Comparison of ENCODE assay signal across 19 mouse cellular contexts in genomic region chr2:117570987-117571386, GRCm38 (mm10).
A peak's percentile ranks its signal among the peaks of the same experiment; 100 is the strongest.
DNase-seq lines count a peak whose midpoint lies in the region; ATAC-seq and TF ChIP-seq lines count a peak whose summit lies in the region.
"Had no signal": no experiment of that assay in that cellular context is flagged by ENCODE, and none has a peak within 500 bp of the region (broad histone marks: within the 10 kb centered on the region; RNA-seq: fewer than 3 reads in every experiment).

No protein-coding gene starts in this region.

- H3ac ChIP-seq in myocyte (ENCODE audit: control insufficient read depth, insufficient read length), result no peak overlapping the region

- H3K4me3 ChIP-seq in heart, embryonic 13.5 days, result no peak overlapping the region
- no peak overlapping the region for H3K4me3 ChIP-seq in heart, adult 2 months
- H3K4me3 ChIP-seq in midbrain, embryonic 10.5 days, result no peak overlapping the region
- H3K4me3 ChIP-seq in midbrain, embryonic 16.5 days (ENCODE audit: low read depth, low read length), result no peak overlapping the region
- no peak overlapping the region for H3K4me3 ChIP-seq in embryonic facial prominence, embryonic 12.5 days
- H3K4me3 ChIP-seq in myocyte, result no peak overlapping the region
- H3K4me3 ChIP-seq: erythroblast, embryonic 14.5 days; liver, embryonic 15.5 days had no signal

- TF ChIP-seq CTCF in heart, adult 2 months (IDR thresholded peaks at IDR 0.05), result no peak

- no peak for DNase-seq in heart, adult 2 months
- DNase-seq in midbrain, embryonic 10.5 days (ENCODE audit: low spot score), result peak; percentile 15
- no peak for DNase-seq in thymus, postnatal 25 days
- no peak for DNase-seq in right cerebral cortex, adult 2 months (ENCODE audit: low spot score in 2 of 2)
- DNase-seq: adrenal gland, postnatal 36 days; cerebellum, postnatal 25 days; gastrocnemius, postnatal 36 days; kidney, postnatal 14 days; left cerebral cortex, postnatal 4 days; lung, postnatal 4 days; thymus, adult 2 months had no signal

- no peak for TF ChIP-seq EP300 in heart, adult 2 months (IDR thresholded peaks at IDR 0.05; ENCODE audit: insufficient read depth, low read depth, low read length)

- H3K4me2 ChIP-seq in heart, embryonic 13.5 days, result 0 out of 2 replicates have a peak overlapping the region, but pooled peaks have one; percentile 9
- H3K4me2 ChIP-seq in midbrain, embryonic 16.5 days (ENCODE audit: low read length), result no peak overlapping the region
- no peak overlapping the region for H3K4me2 ChIP-seq in embryonic facial prominence, embryonic 12.5 days (replicated peaks)
- peak overlapping the region; percentile 37 for H3K4me2 ChIP-seq in myocyte (ENCODE audit: low read depth)
- H3K4me2 ChIP-seq: liver, embryonic 15.5 days had no signal

- ATAC-seq in heart, embryonic 13.5 days (ENCODE audit: extremely low read depth, insufficient number of reproducible peaks, low FRiP score, low TSS enrichment), result peak; percentile 19; the same call in 1 of the 2 replicates
- ATAC-seq in midbrain, embryonic 16.5 days, result no peak
- 0 out of 2 replicates have a peak, but pooled peaks have one; percentile 35 for ATAC-seq in embryonic facial prominence, embryonic 12.5 days (ENCODE audit: insufficient number of reproducible peaks, insufficient read depth, low FRiP score, low TSS enrichment)
- ATAC-seq: hindbrain, postnatal 0 days had no signal

- TF ChIP-seq POLR2A in heart, adult 2 months (IDR thresholded peaks at IDR 0.05; ENCODE audit: insufficient read depth, low read depth, low read length), result no peak
- TF ChIP-seq POLR2A in myocyte (IDR thresholded peaks at IDR 0.05; ENCODE audit: insufficient read length, low read depth), result no peak

- intact Hi-C loops in heart, adult 2 months (cut with DNase I), result no loop called here

- no peak overlapping the region for H3K9ac ChIP-seq in heart, embryonic 13.5 days
- no peak overlapping the region for H3K9ac ChIP-seq in heart, adult 2 months (ENCODE audit: low read depth, low read length)
- no peak overlapping the region for H3K9ac ChIP-seq in midbrain, embryonic 16.5 days (ENCODE audit: low read depth, low read length)
- H3K9ac ChIP-seq in embryonic facial prominence, embryonic 12.5 days, result no peak overlapping the region
- H3K9ac ChIP-seq: liver, embryonic 15.5 days had no signal

- H3K79me2 ChIP-seq in heart, adult 2 months (replicated peaks; ENCODE audit: control insufficient read depth, insufficient read depth, low read length), result no peaks in the 10 kb centered on the region
- H3K79me2 ChIP-seq in myocyte (ENCODE audit: control insufficient read depth, insufficient read depth), result no peaks in the 10 kb centered on the region

- no peaks in the 10 kb centered on the region for H3K27me3 ChIP-seq in heart, embryonic 13.5 days (replicated peaks)
- no peaks in the 10 kb centered on the region for H3K27me3 ChIP-seq in heart, adult 2 months (ENCODE audit: control insufficient read depth, insufficient read depth, low read length)
- H3K27me3 ChIP-seq in midbrain, embryonic 10.5 days (ENCODE audit: low read depth, poor library complexity, severe bottlenecking), result no peaks in the 10 kb centered on the region
- no peaks in the 10 kb centered on the region for H3K27me3 ChIP-seq in midbrain, embryonic 16.5 days (ENCODE audit: control insufficient read depth, insufficient read depth, low read depth, low read length)
- H3K27me3 ChIP-seq in embryonic facial prominence, embryonic 12.5 days, result no peaks in the 10 kb centered on the region
- H3K27me3 ChIP-seq in myocyte (ENCODE audit: control insufficient read depth, insufficient read depth, insufficient read length), result no peaks in the 10 kb centered on the region
- H3K27me3 ChIP-seq: liver, embryonic 15.5 days had no signal

- WGBS in heart, embryonic 13.5 days, result 30% methylated on average over 7 of the region's 7 CpGs
- 40% methylated on average over 7 of the region's 7 CpGs for WGBS in heart, adult 2 months
- whole genome bisulfite sequencing in midbrain, embryonic 10.5 days, result 78% methylated on average over 7 of the region's 7 CpGs
- 84% methylated on average over 7 of the region's 7 CpGs for WGBS in midbrain, embryonic 16.5 days
- WGBS in embryonic facial prominence, embryonic 12.5 days, result 45% methylated on average over 7 of the region's 7 CpGs

- H3K27ac ChIP-seq in heart, embryonic 13.5 days (replicated peaks), result peak overlapping the region; percentile 74
- no peak overlapping the region for H3K27ac ChIP-seq in heart, adult 2 months
- H3K27ac ChIP-seq in midbrain, embryonic 10.5 days (replicated peaks), result no peak overlapping the region
- no peak overlapping the region for H3K27ac ChIP-seq in midbrain, embryonic 16.5 days (ENCODE audit: low read length)
- H3K27ac ChIP-seq in embryonic facial prominence, embryonic 12.5 days, result no peak overlapping the region
- H3K27ac ChIP-seq: hindbrain, postnatal 0 days; liver, embryonic 15.5 days had no signal

- no peaks in the 10 kb centered on the region for H3K9me3 ChIP-seq in heart, embryonic 13.5 days
- no peaks in the 10 kb centered on the region for H3K9me3 ChIP-seq in midbrain, embryonic 10.5 days (replicated peaks)
- H3K9me3 ChIP-seq in midbrain, embryonic 16.5 days (replicated peaks; ENCODE audit: control insufficient read depth, low read length, poor library complexity, severe bottlenecking), result no peaks in the 10 kb centered on the region
- no peaks in the 10 kb centered on the region for H3K9me3 ChIP-seq in embryonic facial prominence, embryonic 12.5 days
- H3K9me3 ChIP-seq: liver, embryonic 15.5 days had no signal

- peaks cover 14% of the 10 kb centered on the region for H3K4me1 ChIP-seq in heart, embryonic 13.5 days
- no peaks in the 10 kb centered on the region; the same call in 1 of the 2 replicates for H3K4me1 ChIP-seq in heart, adult 2 months (ENCODE audit: control insufficient read depth, insufficient read depth, low read length)
- no peaks in the 10 kb centered on the region for H3K4me1 ChIP-seq in midbrain, embryonic 10.5 days
- H3K4me1 ChIP-seq in midbrain, embryonic 16.5 days (ENCODE audit: control insufficient read depth, insufficient read depth, low read length), result no peaks in the 10 kb centered on the region
- H3K4me1 ChIP-seq in embryonic facial prominence, embryonic 12.5 days, result peaks cover 7% of the 10 kb centered on the region
- H3K4me1 ChIP-seq: liver, embryonic 15.5 days had no signal

- no peaks in the 10 kb centered on the region for H3K36me3 ChIP-seq in heart, embryonic 13.5 days
- no peaks in the 10 kb centered on the region for H3K36me3 ChIP-seq in heart, adult 2 months (ENCODE audit: control insufficient read depth, insufficient read depth, low read length)
- no peaks in the 10 kb centered on the region for H3K36me3 ChIP-seq in midbrain, embryonic 10.5 days
- no peaks in the 10 kb centered on the region for H3K36me3 ChIP-seq in midbrain, embryonic 16.5 days (ENCODE audit: control insufficient read depth, insufficient read depth, low read length)
- no peaks in the 10 kb centered on the region for H3K36me3 ChIP-seq in embryonic facial prominence, embryonic 12.5 days
- no peaks in the 10 kb centered on the region for H3K36me3 ChIP-seq in myocyte (ENCODE audit: control insufficient read depth, insufficient read depth)
- H3K36me3 ChIP-seq: G1E; liver, embryonic 15.5 days had no signal

TF ChIP-seq in myocyte, 11 proteins besides CTCF, POLR2A, EP300 and RAD21:
- TF ChIP-seq E2F4 (IDR thresholded peaks at IDR 0.05; ENCODE audit: insufficient read depth), result no peak
- TF ChIP-seq MYOD1 (IDR thresholded peaks at IDR 0.05; ENCODE audit: control insufficient read depth in 1 of 3, insufficient read length in 2 of 3, low read depth in 2 of 3), result peak in 2 of 3 experiments; percentile 63 to 75
- TF ChIP-seq SRF (IDR thresholded peaks at IDR 0.05; ENCODE audit: control insufficient read depth, insufficient read length, low read depth), result no peak
- TF ChIP-seq TCF12 (IDR thresholded peaks at IDR 0.05; ENCODE audit: insufficient read depth, poor library complexity, severe bottlenecking), result peak; percentile 17
- no peak for TF ChIP-seq REST (IDR thresholded peaks at IDR 0.05; ENCODE audit: insufficient read depth, insufficient read length)
- no peak for TF ChIP-seq TCF3 (IDR thresholded peaks at IDR 0.05; ENCODE audit: insufficient read length, low read depth)
- TF ChIP-seq POLR2AphosphoS2 (IDR thresholded peaks at IDR 0.05; ENCODE audit: insufficient read length, low read depth), result no peak
- TF ChIP-seq MYOG (IDR thresholded peaks at IDR 0.05; ENCODE audit: control insufficient read depth in 1 of 3, insufficient read depth in 1 of 3, insufficient read length in 2 of 3, low read depth in 2 of 3), result peak in 2 of 3 experiments; percentile 58 to 71
- no peak for TF ChIP-seq MAX (IDR thresholded peaks at IDR 0.05; ENCODE audit: low read depth)
- TF ChIP-seq USF1 (IDR thresholded peaks at IDR 0.05; ENCODE audit: low read depth), result no peak
- no peak for TF ChIP-seq CEBPB (IDR thresholded peaks at IDR 0.05; ENCODE audit: insufficient read depth, poor library complexity, severe bottlenecking)

Comparison
In these comparisons a context has a peak if more than half of its experiments do, and no peak if none do; other contexts are left out.
1. H3K4me2 ChIP-seq: peak in heart, embryonic 13.5 days (single experiment) and myocyte (single experiment); none in midbrain, embryonic 16.5 days (single experiment) and embryonic facial prominence, embryonic 12.5 days (single experiment).